Mouse (Mus musculus): ENCODE results near the gene Mad1l1.
A peak's percentile ranks its signal among the peaks of the same experiment; 100 is the strongest.
"Not testable (repeated sequence)": the region's sequence is repeated elsewhere in the genome, so short reads cannot be mapped to it uniquely, and the experiment has no call there.

The Mad1l1 gene

DNA sequence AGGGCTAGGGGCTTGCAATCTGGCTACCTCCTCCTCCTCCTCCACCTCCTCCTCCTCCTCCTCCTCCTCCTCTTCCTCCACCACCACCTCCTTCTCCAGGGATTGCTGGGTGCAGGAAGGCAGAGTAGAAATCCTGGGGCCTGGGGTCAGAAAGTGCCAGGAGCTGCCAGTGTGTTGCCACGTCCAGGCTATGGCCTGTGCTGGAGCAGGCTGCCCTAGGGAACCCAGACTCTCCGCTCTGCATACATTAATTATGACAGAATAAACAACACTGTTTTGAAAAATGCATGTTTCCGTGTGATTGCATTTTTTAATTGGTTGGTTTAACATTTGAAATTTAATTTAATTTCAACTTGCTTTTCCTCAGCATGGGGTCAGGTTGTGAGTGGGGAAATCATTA, 285.7 kb downstream of the Mad1l1 start:
- no peak for DNase-seq

DNA sequence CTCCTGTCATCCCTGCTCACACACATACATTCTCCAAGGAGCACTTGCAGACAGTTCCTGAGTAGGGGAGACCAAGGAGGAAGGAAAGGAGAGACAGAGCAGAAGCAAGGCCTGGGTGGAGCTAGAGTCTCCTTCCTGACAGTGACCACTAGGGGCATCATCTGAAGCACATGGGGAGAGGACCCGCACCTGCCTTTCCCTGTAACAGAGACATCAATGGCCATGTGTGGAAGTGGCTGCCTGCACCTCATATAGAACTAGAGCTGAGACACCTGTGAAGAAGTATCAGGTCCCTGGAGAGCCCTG, 286.4 kb downstream of the Mad1l1 start:
- DNase-seq = peak; percentile 56

DNA sequence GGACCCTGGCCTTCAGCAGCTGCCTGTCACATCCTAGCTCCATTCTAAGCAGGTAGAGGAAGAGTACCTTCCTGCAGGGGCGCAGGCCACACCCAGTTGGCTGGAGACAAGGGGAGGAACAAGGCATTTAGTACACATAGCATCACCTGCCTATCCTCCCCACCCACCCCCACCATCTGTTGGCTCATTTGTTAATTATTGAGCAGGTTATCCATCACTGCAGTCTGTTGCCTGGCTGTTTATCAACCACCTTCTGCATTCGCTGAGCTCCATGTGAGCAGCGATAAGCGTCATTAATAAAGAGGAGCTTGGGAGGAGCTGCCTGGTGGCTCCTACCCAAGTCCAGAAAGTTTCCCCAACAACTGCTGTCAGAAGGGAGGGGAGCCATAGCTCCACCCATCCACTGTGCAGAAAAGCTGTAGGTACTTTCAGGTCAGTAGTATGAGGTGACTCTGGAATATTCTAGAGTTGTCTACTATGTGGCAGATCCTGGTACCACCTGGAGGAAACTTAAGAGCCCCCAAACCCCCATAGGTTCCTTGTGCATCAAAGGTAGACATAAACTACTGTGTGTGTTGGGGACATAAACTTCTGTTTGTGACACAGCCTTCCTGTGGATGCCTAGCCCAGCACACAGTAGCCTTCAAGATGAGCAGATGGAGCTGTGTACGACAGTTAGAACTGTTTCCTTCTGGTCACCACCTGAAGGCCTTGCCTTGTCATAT, 286.9 kb downstream of the Mad1l1 start:
- peak; percentile 75 for DNase-seq

DNA sequence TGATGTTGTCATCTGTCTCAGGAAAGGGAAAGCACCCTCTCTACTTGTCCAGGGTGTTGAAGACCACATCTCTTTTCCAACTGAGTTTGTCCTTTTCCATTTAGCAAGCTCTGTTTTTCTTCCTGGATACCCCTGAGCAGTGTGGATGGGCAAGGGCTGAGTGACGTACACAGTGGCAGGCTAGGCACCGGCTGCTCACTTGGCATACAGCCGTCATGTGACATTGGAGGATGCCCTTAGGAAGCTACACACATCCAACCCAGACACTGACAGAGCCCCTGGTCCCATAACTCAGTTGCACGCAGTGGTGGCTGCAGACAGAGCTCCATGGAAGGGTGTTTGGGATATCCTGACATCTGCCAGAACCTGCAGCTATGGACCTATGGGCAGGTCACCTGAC, 295.0 kb downstream of the Mad1l1 start:
- no peak for DNase-seq

DNA sequence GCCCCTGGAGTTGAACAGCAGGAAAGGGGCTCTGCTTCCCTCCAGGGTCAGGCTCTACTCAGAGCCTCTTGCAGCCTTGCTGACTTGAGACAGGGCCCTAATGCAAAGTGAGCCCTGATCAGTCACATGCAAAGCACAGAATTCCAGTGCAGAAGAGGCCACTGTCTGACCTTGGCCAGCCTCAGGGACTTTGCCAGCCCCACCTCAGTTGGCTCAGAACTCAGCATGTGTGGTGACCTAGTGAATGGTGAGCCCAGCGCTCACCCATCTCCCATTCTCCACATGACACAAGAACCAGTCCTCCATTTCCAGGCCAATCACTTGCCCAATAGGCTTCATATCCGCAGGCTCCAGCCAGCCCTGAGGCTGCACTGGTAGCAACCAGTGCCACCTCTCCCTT, 296.1 kb downstream of the Mad1l1 start:
- DNase-seq = no peak

DNA sequence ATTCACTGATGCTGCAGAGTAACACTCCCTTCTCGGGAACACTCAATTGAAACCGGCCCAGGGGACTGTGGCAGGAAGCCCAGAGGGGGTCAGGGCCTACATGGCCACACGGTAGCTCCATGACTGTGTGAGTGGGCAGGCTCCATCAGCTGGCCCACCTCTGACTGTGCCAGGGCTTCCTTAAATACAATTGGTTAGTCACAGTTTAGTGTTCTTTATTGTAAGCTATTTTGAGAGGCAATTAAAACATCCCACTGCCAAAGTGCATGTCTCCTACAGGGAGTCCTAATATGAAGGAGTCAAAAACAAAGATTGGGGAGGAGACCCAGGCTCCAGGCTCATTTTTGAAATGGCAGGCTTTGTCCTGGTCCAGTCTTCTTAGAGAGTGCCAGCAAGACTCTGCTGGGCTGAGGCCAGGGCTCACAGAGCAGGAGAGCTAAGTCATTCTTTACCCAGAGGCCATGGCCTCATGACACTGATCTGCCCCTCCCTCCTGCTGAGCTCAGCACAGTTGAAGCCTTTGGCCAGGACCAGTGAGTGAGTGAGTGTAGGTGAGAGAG, 297.3 kb downstream of the Mad1l1 start:
- DNase-seq = peak; percentile 72

DNA sequence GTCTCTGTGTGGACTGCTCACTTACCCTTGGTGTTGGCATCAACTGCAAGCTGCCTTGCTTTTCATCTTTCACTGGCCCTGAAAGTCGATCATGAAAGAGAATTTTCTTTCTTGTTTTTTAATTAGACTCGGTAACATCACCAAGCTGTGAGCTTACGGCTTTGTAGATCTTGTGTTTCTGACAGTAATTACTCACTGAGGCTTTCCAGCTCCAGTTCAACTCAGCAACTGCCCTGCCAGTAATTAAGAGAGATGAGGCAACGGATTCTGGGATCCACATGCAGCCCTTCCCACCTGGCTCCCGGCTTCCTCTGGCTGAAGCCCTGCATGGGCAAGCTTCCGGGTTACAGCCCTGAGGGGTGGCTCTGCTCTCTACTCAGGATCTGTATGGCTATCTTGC, 298.5 kb downstream of the Mad1l1 start:
- no peak for DNase-seq

DNA sequence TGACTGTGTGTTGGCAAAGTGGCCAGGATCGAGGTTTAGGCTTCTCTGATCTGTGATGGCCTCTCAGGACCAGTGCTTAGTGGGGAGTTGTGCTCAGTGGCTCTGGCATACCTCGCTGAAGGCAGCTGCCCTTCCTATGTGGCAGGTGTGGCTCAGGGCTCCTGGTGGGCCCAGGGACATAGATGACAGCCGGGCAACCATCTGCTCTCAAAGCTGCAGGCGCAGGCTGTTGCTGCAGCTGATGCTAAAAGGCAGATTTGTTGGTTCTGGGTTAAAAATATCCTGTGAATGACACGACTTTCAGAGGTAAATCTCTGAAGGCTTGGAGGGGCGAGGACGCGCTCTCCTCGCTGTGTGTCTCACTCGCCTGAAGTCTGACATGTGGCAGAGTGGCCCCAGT, 299.6 kb downstream of the Mad1l1 start:
- DNase-seq = no peak

DNA sequence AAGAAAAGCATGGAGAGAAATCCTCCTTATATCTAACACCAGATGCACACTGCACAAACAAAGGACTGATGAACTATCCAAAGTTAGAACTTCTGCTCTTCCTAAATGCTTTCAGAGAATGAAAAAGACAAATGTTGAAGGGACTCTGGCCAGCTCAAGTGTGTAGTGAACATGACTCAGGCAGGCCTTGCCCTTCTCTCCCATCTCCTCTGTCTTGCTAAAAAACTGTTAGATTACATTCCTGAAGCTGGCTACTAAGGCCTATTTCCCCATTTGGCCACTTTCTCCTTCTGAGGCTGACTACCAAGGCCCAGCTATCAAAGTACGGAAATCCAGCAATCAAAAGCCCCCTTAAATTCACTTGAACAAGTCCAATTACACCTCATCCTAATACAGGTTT, 301.7 kb downstream of the Mad1l1 start:
- DNase-seq = no peak

DNA sequence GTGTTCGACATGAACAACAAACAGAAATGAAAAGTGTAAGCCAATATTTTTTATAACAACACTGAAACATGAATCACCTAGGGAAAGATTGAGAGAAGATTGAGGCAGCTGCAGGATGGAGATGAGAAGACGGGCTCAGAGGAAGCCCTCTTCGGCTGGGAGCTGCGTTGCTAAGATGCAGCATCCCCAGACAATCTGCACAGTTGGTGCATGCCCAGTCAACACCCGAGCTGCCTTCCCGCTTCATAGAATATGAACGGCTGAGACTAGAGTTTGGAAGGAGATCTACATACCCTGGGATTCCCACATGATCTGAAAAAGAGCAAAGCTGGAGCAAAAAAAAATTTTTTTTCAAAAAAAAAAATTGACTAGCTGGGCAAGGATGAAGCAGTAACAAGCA, 302.6 kb downstream of the Mad1l1 start:
- DNase-seq = no peak

DNA sequence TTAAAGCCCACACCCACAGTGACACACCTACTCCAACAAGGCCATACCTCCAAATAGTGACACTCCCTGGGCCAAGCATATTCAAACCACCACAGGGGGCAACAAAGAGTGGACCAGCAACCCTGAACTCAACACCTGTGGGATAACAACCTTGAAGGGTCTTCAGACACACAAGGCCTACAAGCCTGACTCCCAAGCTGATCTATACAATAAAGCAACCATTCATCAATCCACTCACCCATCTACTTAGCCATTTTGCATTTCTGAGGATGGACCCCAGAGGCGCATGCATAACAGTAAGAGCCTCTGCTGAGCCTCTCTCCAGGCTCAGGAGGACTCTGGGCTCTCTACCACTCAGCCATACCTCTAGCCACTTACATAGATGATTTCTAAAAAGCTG, 304.5 kb downstream of the Mad1l1 start:
- no peak for DNase-seq

DNA sequence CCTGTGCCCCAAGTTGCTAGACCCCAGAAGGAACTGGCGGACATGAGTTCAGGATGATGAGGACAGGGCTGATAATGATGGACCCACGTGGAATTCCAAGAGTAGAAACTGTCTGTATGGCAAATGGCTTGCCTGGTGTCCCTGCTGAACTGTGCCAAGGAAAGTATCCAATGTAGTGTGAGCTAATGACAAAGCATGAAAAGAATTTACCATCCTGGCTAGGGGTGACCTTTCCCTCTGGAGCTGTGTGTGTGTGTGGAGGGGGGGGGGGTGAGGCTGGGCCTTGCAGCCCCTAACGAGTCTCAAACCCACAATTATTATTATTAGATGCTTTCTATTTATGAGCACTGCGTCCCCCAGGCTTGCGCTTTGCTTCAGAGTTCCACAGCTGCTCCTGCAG, 307.7 kb downstream of the Mad1l1 start:
- DNase-seq = no peak

DNA sequence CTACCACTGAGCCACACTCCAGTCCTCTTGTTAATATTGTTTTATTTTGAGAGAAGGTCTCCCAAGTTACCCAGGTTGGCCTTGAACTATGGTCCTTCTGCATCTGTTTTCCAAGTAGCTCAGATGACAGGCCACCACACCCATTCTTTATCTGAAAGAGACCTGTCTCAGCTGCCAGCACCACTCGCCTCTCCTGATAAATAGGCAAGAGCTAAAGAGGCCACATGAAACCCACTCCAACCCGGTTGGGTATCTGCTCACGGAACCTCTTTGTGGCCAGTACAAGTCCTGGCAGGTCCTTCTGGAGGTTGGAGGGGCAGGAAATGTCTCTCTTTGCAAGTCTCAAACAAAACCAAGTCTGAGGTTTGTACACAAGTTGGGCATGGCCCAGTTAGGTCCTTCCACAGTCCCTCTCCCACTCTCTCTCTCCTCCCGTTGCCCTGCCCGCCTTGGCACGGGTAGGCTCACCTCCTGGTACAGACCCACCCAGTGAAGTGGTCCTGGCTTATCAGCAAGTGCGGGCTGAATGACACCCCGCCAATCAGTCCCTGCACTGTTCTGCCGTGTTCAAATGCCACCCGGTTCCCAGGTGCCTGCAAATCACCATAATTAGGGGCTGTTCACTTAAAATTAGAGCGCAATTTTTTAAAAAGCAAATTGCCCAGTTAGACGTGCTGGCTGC, 308.9 kb downstream of the Mad1l1 start:
- peak; percentile 72 for DNase-seq

DNA sequence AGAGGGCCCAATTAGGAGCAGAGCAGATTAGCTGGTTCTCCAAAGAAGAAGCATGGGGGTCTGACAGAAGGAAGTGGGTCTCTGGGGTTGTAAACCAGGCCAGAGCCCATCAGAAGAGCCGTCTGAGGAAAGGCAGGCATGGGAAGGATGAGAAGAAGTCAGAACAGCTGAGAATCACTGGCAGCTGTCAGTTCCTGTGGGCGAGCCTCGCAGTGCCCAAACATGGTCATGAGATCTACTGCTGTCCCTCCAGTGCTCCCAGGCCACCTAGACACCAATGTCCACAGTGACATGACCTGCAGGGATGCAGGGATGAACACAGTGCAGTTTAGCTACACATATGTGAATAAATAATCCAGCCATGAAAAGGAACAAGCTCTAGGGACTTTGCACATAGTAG, 310.9 kb downstream of the Mad1l1 start:
- no peak for DNase-seq

DNA sequence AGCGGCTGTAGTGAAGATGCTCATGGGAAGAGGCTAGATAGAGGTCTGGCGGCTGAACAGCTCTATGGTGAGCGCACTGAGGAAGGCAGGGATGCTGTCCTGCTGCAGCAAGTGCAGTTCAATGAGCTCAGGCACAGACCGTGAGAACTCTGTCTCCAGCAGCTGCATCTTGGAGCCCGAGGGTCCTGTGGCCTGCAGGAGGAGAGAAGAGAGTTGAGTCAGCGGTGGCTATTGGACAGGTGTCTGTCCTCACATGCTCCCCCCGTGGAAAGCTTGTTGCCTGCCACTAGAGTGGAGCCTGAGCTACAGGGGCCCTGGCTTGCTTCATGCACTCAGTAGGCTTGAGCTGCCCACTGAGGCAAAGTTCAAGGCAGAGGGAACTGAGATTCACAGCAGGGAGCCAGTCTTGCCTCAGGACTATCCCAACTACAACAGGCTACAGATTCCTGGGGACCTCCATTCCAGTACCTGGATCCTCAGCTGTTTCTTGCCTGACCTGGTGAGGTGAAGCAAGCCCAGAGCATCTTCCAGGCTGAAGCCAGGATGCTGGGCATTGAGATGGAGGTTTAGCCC, 312.2 kb downstream of the Mad1l1 start:
- no peak for DNase-seq

DNA sequence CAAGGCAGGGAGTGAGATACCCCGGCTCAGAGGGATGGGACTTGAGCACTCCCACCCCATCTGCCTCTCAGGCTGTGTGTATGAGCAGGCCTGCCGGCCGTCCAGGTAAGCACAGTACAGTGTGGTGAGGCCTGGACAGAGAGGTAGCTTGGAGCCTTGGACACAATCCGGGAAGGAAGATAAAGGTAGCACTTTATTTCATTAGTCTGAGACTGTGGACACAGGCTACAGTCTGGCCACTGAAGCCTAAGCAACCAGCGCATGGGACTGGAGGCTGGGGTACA, 312.9 kb downstream of the Mad1l1 start:
- no peak for DNase-seq

DNA sequence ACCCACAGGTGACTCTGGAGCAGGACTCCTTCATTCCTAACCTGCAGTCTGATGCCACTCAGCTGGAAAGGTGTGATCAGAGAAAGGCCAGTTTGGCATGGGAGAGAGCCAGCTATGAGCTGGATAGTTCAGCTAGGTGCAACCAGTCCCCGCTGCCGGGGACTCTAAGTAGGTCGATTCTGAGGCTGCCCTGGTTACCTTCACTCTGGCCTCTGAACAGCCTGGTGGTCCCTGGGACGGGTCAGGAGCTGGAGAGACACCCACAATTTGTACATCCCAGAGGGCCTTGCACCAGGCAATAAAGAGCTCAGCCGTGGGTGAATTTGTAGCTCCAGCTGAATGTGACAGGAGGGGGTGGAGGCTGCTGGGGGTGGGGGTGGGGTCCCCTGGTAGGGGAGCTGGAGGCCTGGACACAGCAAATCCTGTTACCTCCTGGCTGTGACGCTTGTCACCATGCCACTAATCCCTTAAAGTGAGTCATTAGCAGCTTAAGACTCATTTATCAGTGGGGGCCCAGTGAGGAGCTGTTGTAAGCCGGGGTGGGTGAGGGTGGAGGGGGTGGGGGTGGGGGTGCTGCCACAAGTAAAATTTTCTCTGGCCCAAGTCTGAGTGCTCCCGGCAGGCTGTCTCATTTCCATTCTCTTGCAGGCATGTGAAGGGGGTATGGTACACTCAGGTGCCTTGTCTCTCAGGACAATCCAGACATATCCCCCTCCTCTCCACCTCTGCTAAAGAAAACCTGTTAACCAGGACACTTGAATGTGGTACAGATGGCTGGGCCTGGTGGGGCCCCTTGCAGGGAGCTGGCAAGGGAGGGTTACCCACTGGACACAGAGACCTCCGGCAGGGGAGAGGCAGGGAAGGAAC, 313.5 kb downstream of the Mad1l1 start:
- DNase-seq = no peak

DNA sequence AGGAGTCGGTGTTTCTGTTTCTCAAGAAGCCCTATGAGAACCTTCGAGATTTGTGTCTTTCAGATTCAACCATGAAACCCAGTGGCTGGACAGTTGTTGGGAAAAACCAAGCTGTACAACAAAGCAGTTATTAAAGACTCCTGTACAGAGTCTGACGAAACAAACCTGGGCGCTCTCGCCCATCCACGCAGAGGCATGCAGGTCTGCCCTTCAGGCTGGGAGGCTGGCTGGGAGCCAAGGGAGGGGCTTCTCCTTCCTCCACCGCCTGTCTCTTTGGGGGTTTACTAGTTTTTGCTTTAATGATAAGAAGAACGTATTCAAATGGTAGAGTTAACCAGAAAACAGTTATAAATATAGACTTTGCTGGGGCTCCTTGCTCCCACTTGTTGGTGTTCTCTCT, 314.5 kb downstream of the Mad1l1 start:
- no peak for DNase-seq

DNA sequence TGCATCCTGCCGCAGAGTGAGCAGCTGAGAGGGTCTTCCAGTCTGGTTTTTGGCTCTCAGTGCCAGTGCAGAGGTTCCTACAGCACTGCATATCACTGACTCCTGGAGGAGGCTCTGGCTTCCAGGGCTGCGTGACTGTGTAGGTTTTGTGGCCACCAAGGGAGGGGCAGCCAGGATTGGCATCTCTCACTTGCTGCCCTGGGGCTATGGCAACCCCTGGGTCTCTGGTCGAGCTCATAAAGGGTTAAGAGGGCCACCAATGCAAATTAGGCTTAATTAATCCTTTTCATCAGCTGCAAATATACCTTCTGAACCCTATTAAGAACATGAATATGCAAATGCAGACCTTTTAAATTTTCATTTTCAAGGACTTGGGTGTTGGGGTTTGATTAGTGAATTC, 318.8 kb downstream of the Mad1l1 start:
- DNase-seq = no peak

DNA sequence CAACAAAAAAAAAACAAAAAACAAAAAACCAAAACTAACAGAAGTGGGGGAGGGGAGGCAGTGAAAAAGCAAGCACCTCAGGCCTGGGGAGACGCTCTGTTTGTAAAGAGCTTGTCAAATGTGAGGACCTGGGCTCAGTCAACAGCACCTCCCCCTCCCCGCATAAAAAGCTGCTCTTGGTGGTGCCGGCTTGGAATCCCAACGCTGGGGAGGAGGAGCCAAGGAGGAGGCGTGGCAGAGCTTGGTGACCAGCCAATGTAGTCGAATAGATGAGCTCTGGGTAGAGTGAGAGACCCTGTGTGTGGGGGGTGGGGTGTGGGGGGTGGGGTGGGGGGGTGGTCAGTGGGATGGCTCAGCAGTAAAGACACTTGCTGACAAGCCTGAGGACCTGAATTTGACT, 322.4 kb downstream of the Mad1l1 start:
- DNase-seq = no peak

DNA sequence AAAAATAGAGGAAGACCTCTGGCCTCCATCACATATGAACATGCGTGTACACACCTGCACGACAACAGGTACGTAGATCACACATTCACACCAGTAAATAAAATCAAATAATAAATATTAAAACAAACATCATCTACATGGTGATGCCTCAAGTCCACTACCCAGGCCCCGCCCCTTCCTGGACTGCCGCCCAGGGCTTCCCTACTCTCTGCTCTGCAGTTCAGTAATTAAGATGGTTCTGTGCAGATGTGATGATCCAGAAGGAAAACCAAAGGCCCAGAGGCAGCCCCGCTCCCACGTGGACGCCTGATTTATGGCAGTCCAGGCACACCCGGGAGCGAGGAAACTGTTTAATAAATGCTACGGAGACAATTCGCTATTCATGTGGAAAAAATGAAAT, 323.0 kb downstream of the Mad1l1 start:
- DNase-seq = not testable (repeated sequence)

DNA sequence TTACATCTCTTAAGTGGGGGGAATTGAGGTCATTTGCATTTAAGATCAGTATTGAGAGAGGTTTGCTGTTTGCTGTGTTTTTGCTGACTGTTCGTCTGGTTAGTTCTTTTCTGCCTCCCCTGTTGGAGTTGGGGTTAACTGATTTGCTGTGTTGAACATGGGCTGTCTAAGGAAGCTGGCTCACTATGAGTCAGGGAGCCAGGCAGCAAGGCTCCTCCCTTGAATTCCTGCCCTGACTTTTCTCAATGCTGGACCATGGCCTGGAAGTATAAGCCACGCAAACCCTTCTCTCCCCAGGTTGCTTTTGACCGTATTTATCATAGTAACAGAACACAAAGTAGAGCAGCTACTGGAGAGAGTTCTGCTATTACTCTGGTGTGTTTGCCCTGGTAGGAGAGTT, 329.8 kb downstream of the Mad1l1 start:
- no peak for DNase-seq

DNA sequence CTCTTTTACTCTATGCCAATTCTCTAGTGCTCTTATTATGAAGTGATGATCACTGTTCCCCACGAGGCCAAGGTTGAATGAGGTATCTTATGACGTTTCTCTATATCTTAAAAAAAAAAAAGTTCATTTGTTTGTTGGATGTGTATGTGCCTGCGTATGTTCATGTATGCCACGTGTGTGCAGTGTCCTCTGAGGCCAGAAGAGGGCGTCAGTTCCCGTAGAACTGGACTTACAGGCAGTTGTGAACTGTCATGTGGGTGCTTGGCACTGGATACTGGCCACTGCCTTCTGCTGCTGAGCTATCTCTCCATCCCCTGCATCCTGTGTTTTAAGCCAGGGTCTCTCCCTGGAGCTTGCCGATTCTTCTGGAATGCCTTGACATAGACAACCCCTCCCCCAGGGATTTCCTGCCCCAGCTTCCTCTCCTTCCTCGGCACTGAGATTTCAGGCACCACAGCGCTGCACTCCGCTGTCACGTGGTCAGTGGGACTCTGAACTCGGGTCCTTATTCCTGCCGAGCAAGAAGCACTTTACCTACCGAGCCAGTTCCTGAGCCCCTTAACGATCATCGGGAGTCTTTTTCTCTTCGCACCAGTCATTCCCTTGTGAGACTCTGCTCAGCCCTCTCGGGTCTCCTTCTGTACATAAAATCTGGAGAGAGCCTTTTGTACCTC, 336.1 kb downstream of the Mad1l1 start:
- DNase-seq = no peak
